Mouse (Mus musculus) retina, embryonic 14.5 days (tissue): ENCODE data around the gene Fgf7.

ENCODE experiments used
- DNase-seq: peaks from one replicate; pipeline ENCODE4 v3.0.0-alpha.2; 2015; ENCODE audit warnings: low spot score

Fgf7 gene

DNA sequence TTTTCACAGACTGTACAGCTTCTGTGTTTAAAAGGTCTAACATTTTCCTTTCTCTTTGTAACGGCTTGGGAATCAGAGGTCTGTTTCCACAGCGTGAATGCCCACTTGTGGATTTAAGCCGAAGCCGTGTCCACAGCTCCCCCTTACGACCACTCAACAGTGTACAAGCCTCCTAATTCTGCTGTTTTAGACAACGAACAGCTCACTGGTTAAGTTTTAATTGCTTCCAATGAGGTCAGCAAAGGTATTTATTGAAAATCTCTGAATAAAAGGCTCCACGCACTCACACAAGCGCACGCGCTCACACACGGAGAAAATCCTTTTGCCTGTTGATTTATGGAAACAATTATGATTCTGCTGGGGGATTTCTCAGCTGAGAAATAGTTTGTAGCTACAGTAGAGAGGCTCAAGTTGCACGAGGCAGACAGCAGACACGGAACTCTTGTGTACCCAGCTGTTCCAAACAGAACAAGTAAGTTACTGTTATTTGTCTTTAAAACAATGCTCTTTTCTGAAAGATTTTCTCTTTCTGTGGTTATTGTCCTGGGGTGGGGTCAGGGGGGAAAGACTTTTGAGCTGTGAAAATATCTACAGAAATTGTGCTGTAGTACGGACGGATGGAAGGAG, at the start of gene Fgf7:
Gene Fgf7, plus strand, starts transcription at position 280 of the 627 bp plus-strand sequence.
- DNase-seq: peak; percentile 45

DNA sequence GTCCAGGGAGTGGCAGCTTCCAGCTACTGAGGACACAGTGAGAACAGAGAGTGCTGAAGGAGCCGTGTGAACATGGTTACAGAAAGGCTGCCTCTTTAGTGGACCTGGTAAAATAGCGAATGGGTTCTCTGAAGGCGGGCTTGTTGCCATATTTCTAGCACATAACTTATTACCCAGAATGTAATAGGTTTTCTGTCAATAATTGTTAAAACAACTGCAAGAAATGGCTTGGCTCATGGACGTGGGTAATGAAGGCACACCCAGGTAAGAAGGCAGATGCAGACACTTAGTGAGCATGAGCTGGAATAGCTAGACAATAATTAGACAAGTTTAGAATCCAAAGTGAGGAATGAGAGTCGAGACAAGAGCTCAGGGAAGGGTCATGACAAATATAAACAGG, 32.2 kb upstream of the Fgf7 start:
- DNase-seq: no peak

DNA sequence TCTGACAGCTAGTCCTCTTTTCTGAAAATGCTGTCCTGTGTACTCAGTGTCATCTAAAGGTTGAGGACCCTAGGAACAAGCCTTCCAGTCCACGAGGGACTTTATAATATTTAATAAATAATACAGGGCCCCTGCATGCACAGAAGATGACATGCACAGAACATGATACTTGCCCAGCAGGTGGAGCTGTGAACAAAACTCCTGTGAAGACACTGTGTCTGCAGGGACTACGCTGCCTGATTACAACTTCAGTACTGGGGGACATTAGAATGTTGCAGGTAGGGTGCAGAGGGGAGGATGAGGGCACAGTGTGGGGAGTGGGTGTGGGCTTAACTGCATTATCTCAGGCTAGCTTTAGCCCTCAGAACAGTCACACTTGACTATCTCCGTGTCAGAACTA, 28.4 kb upstream of the Fgf7 start:
- peak; percentile 79 for DNase-seq

DNA sequence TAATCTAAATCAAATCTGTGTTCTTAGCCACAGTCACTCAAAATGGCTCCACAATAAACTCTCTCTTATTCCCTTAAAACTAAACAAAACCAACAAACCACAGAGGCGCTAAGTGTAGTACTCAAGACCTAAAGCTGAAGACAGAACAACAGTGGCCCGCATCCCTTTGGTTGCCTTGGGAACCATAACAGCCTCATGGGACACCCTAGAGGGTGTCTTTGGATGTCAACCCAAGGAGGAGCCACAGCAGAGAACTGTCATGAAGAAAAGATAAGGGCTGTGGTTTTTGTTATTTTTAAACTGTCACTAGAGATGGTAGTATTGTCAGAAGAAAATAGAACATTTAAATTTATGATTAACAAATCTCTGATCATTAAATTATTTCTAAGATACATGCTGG, 27.7 kb upstream of the Fgf7 start:
- no peak for DNase-seq

DNA sequence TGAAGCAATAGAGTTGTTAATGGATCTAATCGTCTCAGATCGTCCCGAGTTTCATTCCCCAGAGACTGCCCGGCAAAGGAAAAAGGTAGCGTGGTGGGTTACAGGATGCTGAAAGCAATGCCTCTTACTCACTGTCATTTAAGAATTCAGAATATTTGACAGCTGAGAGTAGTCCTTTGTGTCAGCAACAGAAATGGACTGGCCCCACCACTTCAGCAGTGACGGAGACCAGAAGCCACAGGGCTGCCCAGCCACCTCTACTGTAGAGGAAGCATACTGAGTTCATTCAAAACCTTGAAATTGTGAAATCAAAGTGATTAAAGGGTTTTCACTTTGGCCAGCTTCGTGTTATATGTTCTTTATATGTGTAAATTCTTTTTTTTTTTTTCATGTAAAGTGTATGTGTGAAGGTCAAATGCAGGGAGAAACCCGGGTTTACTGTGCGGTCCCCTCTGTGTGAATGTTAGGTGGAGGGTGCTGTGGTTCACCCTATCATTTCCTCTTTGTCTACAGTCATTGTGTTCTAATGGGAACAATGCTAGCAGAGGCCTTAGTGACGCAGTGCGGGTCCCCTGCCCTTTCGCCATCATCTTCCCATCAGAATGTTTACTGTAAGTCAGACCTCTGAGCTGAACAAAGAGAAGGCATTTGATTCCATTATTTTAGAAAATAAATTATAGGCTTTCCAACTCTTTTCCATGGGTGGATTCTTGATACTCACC, 19.3 kb upstream of the Fgf7 start:
- no peak for DNase-seq

DNA sequence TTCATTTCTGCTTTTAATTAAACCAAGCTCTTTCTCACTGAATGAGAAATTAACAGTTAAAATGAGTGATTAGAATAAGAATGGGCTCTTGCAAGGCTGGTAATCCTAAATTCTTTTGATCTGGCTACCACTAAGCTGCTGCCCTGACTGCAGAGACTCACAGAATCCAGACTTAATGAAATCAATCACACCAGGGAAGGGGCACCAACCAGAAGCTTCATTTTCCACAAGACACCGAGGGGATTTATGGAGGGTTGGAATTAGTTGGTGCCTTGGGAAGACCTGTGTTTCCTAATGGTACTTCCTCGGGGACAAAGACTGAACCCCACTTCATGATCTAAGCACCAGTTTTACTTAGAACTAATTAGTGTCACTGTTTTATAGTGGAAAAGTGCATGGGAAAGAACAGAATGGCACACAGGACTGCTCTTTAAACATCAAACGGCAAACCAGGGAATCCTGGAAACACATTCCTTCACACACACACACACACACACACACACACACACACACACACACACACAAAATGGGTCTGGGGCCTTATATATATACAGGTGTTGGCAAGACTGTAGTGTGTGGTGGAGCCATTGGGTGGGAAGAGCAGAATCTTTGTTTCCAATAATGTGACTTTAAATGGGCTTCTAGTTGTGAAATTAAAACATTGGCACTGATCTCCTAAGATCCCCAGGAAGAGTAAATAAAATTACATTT, 18.5 kb upstream of the Fgf7 start:
- DNase-seq: no peak

DNA sequence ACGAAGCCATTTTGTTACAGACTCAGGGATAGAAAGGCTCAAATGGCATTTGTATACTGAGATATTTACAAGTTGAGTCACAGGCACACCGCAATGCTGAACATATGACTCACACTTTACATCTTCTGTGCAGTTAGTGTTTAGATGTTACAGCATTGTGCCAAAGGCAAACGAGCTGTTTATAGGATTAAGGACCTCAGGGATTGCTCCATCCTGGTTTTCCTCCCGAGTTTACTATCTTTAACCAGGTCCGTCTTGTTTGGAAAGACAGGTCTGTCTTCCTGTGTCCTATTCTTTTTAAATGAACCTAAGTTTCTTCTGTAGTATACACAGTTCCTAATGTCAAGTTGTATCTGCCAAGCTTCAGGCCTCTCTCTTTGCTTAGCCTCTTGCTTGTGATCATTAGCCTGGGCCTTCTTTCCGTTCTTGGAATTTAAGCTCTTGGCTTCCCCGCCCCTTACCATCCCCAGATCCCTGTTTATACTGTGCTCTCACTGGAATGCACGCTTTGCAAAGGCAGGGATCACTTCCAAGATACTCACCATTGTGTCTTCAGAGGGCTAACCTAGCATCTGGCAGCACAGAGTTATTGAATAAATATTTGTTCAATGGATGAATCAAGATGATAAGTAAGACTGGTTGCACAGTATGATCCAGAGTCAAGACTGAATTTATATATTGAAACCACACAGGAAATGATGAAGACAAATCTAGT, 3.1 kb upstream of the Fgf7 start:
- no peak for DNase-seq

DNA sequence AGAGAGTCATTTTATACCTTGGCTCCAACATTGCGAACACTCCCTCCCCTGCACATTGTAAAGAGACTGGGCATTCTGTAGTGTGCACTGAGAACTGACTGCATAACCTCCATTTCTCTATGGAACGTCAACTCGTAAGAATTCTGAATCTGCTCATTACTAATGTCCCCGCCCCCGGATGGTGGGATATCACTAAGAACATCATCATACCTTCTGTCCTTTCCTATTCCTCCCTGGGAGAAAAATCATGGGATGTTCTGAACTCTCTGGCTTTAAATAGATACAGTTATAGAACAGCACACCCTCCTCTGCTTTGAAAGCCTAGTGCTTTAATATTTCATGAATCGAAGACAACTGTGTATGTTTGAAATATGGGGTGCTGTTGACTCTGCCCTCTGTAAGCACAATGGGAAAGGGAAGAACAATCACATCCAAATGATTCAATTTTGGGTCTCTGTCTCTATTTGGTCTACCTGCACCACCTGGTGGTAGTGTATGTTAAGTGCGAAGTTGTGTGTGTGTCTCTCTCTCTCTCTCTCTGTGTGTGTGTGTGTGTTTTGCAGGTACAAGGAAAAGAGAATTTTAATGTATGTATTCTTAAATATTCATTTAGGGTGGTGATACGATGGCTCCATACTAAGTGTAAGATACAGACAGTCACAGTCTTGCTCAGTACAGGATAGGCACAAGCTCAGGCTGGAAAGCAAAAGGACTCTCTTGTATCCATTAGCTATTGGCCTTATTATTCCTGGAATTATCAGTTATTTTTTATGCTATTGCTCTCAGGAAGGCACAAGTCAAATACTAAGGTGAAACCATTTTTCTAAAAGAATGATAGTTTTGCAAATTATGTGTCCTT, 1.1 kb upstream of the Fgf7 start:
- DNase-seq: peak; percentile 41

DNA sequence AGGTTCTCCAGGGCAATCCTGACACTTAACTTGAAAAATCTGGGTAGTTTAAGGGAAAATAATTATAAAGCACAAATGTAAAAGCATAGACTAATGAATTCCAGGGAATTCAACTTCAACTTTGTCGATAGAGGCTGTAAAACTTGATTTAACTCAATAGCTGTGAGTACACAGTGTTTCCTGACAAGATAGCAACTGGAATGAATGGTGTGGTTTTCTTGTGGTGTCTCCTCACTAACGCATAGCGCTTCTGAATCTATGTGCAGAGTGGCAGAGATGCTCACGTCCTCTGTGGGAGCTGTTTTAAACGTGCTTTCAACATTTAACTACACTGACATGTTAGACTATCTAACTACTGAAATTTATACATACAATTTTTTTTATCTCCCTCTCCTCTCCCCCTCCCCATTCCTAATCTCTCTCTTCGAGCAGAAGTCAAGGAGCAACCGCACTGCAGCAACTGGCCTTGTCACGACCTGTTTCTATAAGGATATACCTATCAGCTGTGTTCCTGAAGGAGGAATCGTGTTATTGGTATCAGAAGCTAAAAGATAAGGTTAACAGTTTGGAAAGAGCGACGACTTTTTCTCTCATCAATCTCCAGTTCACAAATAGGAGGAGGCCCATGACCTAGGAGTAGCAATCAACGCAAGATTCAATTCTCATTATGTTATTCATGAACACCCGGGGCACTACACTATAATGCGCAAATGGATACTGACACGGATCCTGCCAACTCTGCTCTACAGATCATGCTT, 734 bp downstream of the Fgf7 start:
- DNase-seq: no peak

DNA sequence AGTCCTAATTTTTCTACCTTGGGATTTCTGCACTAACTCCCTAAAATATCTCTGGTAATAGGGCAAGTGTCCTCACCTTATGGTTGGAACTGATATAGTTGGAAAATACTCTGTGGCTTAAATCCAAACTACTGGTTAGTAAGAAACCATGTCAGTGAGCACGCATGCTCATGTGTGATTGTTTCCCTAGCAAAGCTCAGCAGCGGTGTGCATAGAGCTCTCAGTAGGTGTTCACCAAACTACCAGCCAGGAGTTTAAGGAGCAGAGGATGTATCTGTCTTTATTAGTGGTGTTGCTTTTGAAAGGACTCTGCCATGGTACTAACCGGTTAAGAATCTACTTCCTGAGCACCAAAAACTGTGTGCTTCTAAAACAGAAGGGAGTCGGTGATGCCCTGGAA, 1.7 kb downstream of the Fgf7 start:
- no peak for DNase-seq

DNA sequence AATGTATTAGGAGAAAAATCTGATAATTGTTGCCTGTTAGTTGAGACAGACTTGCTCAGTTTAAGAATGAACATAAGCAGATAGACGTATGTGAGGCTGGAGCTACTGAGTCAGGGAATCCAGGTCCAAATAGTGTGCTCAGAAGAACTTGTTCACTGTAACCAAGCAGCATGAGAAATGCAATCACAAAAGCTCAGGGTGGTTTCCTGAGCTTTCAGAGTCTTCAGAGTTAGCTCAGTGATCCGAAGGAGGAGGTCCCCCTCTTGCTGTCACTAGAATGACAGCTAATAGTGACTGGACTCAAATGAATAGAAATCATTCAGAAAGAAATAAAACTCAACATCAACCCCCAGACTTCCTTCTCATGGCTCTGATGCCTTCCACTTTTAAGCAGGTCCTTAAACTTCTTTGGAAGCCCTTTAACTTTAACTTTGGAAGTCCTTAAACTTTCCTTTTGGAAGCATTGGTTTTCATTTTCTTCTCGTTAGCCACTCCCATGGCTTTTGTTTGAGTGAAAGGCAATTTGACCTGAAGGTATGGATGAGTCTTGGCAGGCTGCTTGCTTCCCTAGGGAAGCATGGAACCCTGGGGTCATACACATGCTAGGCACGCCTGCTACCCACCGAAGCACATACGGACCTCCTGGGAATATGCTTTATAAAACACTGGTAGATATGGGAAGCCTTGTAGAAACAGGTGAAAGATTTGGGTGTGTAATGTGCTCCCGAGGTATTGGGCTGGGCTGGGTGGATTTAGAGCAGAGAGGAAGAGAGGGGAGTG, 4.0 kb downstream of the Fgf7 start:
- no peak for DNase-seq

DNA sequence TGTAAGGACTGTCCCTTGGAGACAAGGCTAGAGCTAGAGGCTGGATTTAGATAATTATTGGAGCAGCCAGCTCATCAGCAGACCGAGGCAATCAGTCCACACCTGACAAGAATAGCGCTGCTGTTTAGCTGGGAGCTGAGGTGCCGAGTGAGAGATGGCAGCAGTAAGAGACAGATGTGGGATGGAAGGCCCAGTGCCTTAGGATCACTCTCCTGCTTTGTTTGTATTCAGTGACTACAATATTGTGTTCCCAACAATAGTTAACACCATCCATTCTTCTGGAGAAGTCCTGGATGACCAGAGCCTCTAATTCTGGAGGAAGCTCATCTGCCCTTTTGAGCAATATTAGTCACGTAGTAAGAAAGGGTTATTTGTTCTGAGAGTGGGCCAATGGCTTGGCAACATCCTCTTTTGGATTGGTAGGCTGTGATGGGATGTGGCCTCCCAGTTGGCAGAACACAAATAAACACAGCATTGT, 5.0 kb downstream of the Fgf7 start:
- no peak for DNase-seq

DNA sequence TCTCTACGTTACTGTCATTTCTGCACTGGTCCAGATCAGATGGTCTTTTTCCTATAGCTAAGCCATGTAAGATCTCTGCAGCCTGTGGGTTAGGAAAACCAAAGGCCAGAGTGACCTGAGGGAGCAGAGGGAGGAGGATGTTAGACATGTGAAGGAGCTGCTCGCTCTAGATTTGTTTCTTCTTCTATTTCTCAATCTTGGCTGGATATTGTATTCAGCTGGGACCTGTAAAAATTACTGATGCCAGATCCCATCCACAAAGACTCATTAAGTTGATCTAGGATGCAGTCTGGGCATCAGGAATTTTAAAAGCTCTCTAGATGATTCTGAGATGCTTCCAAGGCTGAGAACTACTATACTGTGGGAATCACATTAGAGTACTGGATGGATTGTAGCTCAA, 6.2 kb downstream of the Fgf7 start:
- no peak for DNase-seq

DNA sequence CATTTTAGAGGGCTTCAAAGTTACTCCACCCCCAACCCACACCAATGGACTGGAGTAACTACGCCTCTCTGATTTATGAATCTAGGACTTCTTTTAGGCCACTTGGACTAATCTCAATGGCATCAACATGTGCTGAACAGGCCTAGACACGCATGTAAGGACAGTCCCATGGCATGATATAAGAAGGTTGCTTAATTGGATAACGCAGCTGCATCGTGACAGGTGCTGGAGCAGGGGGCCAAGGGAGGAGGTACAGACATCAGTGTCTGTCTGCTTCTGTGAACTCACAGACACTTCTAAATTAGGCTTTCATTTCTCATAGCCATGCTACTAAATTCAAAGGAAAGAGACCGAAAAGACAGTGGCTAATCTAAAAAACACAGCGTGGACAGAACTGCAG, 6.8 kb downstream of the Fgf7 start:
- DNase-seq: no peak

DNA sequence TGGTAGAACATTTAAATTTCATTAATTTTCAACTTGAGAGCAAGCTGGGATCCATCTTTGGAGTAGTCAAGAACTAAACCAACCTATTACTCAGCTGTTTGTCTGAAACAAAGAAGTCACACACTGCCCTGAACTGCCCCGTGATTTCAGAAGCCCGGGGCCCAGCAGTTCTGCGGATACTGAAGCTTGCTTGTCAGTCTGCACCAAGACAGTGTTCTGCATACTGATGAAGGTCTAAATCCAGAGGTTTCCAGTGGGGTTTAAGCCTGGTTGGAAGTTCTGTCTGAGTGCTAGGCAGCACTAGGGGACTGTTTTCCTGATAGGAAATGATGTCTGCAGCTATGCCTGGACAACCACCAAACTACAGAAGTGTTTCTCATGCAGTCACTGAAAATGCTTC, 8.2 kb downstream of the Fgf7 start:
- no peak for DNase-seq

DNA sequence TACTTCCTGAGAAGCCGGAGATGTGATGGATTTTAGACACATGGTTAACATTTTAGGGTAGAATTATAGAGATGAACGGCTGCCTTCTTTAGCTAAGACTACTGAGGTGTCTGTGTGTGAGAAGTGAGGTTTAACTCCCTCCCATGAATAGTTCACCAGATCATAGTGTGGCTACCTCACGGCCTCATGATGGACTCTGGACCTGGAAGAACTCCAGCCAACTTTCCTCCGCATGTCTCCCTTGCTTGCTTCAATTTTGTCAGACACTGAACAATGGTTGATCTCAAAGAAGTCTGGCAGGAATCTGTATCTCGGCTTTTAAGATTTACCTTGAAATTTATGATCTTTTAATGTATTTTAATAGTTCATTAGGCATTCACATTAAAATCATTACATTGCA, 11.2 kb downstream of the Fgf7 start:
- DNase-seq: no peak

DNA sequence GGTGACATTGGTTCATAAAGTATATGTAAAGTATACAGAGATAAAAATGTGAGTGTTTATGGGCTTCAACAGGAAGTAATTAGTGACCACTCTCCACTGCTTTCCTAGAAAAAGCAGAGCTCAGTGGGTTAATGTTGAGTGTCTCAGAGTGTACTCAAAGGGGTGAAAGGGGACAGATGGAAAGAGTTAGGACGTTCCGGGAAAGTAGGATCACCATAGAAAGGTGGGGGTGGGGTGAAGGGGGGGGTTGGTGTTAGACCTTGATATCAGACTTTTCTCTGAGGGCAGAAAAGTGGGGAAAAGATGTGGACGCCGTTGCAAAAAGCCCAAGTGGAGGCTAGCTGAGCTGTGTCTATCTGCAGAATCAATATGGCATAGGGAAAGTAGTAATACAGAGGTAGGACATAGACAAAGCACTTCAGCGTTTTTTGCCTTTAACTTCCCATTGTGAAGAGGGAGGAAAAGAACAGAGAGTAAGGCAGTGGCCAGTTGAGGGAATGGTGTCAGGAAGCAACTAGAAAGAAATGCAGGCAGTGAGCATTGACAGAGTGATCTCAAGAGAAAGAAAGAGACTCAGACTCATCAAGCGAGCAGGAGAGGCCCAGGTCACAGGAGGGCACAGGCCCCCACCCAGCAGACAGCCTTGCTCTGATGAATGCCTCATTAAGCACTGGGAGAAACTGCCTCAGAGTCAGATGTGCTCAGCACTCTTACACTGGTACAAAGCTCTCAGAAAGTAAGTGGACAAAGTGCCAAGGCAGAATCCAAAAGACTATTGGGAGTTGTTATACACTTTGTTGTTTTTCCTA, 18.5 kb downstream of the Fgf7 start:
- peak; percentile 57 for DNase-seq

DNA sequence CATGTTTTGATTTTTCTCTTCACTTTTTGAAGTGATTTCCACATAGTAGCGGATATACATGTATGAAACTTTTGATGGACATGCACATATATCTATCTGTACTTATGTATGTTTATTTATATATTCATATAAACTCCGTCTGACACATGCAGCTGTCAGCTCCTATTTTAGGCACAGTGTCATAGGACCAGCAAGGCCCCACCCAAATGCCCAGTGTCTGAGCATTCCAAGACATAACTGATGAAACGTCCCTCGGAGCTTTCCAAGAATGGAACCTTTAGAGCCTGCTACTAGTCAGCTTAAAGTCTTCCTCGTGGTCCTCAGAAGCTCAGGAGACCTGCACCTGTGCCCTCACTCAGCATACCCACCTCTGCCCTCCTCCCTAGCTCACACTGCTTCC, 19.2 kb downstream of the Fgf7 start:
- DNase-seq: no peak

DNA sequence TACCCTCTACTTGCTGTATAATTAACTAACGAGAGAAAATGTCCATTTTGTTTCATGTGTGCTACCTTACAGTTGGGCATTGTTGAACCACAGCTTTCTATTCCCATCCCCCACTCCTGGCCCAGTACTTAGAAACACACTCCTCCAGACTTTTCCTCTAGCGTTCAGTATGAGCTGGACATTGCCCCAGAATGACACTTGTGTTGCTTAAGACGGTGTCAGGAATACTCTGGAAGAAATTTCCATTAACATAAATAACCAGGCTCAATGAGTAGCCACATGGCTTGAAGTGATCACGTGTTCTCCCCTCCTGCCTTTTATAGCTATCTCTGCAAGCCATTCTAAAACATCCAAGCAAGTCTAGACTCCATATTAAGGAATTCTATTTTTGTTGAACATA, 26.1 kb downstream of the Fgf7 start:
- peak; percentile 16 for DNase-seq
